31 mouse cellular contexts compared by ENCODE assay signal in genomic region chr14:98651221-98651620, GRCm38 (mm10).
DNase-seq lines count a peak whose midpoint lies in the region; ATAC-seq and TF ChIP-seq lines count a peak whose summit lies in the region.
"Had no signal": no experiment of that assay in that cellular context is flagged by ENCODE, and none has a peak within 500 bp of the region (broad histone marks: within the 10 kb centered on the region; RNA-seq: fewer than 3 reads in every experiment).

No protein-coding gene starts in this region.

- no peak overlapping the region for H3K27ac ChIP-seq in forebrain, embryonic 13.5 days
- H3K27ac ChIP-seq in forebrain, embryonic 15.5 days (replicated peaks) = no peak overlapping the region
- H3K27ac ChIP-seq in hindbrain, postnatal 0 days = no peak overlapping the region
- H3K27ac ChIP-seq in hindbrain, embryonic 13.5 days = no peak overlapping the region
- no peak overlapping the region for H3K27ac ChIP-seq in midbrain, embryonic 11.5 days (ENCODE audit: low read depth, low read length)
- H3K27ac ChIP-seq in midbrain, embryonic 13.5 days = no peak overlapping the region
- H3K27ac ChIP-seq in thymus, adult 2 months (ENCODE audit: control insufficient read depth, insufficient read depth, low read length) = no peak overlapping the region
- H3K27ac ChIP-seq: embryonic facial prominence, embryonic 10.5 days; embryonic facial prominence, embryonic 15.5 days; heart, embryonic 13.5 days; kidney, embryonic 15.5 days; limb, embryonic 13.5 days; stomach, postnatal 0 days had no signal

- H3K9me3 ChIP-seq in forebrain, embryonic 13.5 days (replicated peaks) = no peaks in the 10 kb centered on the region
- H3K9me3 ChIP-seq in forebrain, embryonic 15.5 days = no peaks in the 10 kb centered on the region
- no peaks in the 10 kb centered on the region for H3K9me3 ChIP-seq in hindbrain, postnatal 0 days (ENCODE audit: low read length)
- no peaks in the 10 kb centered on the region for H3K9me3 ChIP-seq in hindbrain, embryonic 13.5 days
- no peaks in the 10 kb centered on the region for H3K9me3 ChIP-seq in midbrain, embryonic 11.5 days (ENCODE audit: control insufficient read depth, low read length)
- H3K9me3 ChIP-seq in midbrain, embryonic 13.5 days = no peaks in the 10 kb centered on the region
- H3K9me3 ChIP-seq: embryonic facial prominence, embryonic 10.5 days; embryonic facial prominence, embryonic 15.5 days; heart, embryonic 13.5 days; kidney, embryonic 15.5 days; limb, embryonic 13.5 days had no signal

- no peaks in the 10 kb centered on the region for H3K27me3 ChIP-seq in forebrain, embryonic 13.5 days
- no peaks in the 10 kb centered on the region for H3K27me3 ChIP-seq in forebrain, embryonic 15.5 days
- H3K27me3 ChIP-seq in hindbrain, postnatal 0 days (ENCODE audit: insufficient read depth, low read length) = no peaks in the 10 kb centered on the region
- H3K27me3 ChIP-seq in hindbrain, embryonic 13.5 days = 0 out of 2 replicates have a peak, but pooled peaks cover 2% of the 10 kb centered on the region
- no peaks in the 10 kb centered on the region for H3K27me3 ChIP-seq in midbrain, embryonic 11.5 days (ENCODE audit: control insufficient read depth, insufficient read depth, low read length)
- no peaks in the 10 kb centered on the region for H3K27me3 ChIP-seq in midbrain, embryonic 13.5 days
- no peaks in the 10 kb centered on the region for H3K27me3 ChIP-seq in thymus, adult 2 months (ENCODE audit: control insufficient read depth, insufficient read depth, low read length)
- H3K27me3 ChIP-seq: CH12.LX; embryonic facial prominence, embryonic 15.5 days; heart, embryonic 13.5 days; kidney, embryonic 15.5 days; limb, embryonic 13.5 days; megakaryocyte, embryonic 14.5 days had no signal

- H3K4me3 ChIP-seq in forebrain, embryonic 13.5 days = no peak overlapping the region
- no peak overlapping the region for H3K4me3 ChIP-seq in forebrain, embryonic 15.5 days
- H3K4me3 ChIP-seq in hindbrain, postnatal 0 days (ENCODE audit: low read length) = no peak overlapping the region
- H3K4me3 ChIP-seq in hindbrain, embryonic 13.5 days = no peak overlapping the region
- H3K4me3 ChIP-seq in midbrain, embryonic 11.5 days (ENCODE audit: low read depth, low read length) = no peak overlapping the region
- H3K4me3 ChIP-seq in midbrain, embryonic 13.5 days (replicated peaks) = no peak overlapping the region
- H3K4me3 ChIP-seq in thymus, adult 2 months (ENCODE audit: control insufficient read depth, insufficient read depth, low read length) = no peak overlapping the region
- H3K4me3 ChIP-seq: embryonic facial prominence, embryonic 10.5 days; embryonic facial prominence, embryonic 15.5 days; heart, embryonic 13.5 days; kidney, embryonic 15.5 days; limb, embryonic 13.5 days; megakaryocyte, embryonic 14.5 days had no signal

- peak; percentile 48 for DNase-seq in hindbrain, postnatal 0 days (ENCODE audit: low spot score)
- peak; percentile 79 for DNase-seq in midbrain, embryonic 11.5 days (ENCODE audit: low spot score, missing footprints)
- DNase-seq in retina, postnatal 1 day = peak; percentile 21
- DNase-seq in thymus, adult 2 months = no peak
- DNase-seq: adrenal gland, adult 2 months; adrenal gland, postnatal 36 days; cerebellum, adult 8-10 months; cerebellum, postnatal 25 days; gastrocnemius, postnatal 10 days; heart, postnatal 10 days; kidney, adult 18-20 months; kidney, postnatal 25 days; lung, postnatal 10 days; right cerebral cortex, adult 18-20 months; right cerebral cortex, postnatal 4 days; thymus, adult 18-20 months; thymus, postnatal 36 days had no signal

- WGBS in forebrain, embryonic 13.5 days = 80% methylated on average over 6 of the region's 6 CpGs
- 74% methylated on average over 6 of the region's 6 CpGs for WGBS in forebrain, embryonic 15.5 days
- WGBS in hindbrain, postnatal 0 days = 66% methylated on average over 6 of the region's 6 CpGs
- WGBS in hindbrain, embryonic 13.5 days = 78% methylated on average over 6 of the region's 6 CpGs
- WGBS in midbrain, embryonic 11.5 days = 81% methylated on average over 6 of the region's 6 CpGs
- WGBS in midbrain, embryonic 13.5 days = 73% methylated on average over 6 of the region's 6 CpGs
- WGBS in thymus, adult 2 months = 95% methylated on average over 6 of the region's 6 CpGs

- no peak overlapping the region for H3K4me2 ChIP-seq in forebrain, embryonic 13.5 days
- H3K4me2 ChIP-seq in forebrain, embryonic 15.5 days (replicated peaks) = no peak overlapping the region
- no peak overlapping the region for H3K4me2 ChIP-seq in hindbrain, postnatal 0 days (ENCODE audit: low read depth, low read length)
- no peak overlapping the region for H3K4me2 ChIP-seq in hindbrain, embryonic 13.5 days
- no peak overlapping the region for H3K4me2 ChIP-seq in midbrain, embryonic 11.5 days
- H3K4me2 ChIP-seq in midbrain, embryonic 13.5 days (replicated peaks) = no peak overlapping the region
- H3K4me2 ChIP-seq: embryonic facial prominence, embryonic 15.5 days; heart, embryonic 13.5 days; kidney, embryonic 15.5 days; limb, embryonic 13.5 days; liver, embryonic 11.5 days had no signal

- ATAC-seq in forebrain, embryonic 13.5 days = 0 out of 2 replicates have a peak, but pooled peaks have one; percentile 30
- no peak for ATAC-seq in forebrain, embryonic 15.5 days (replicated peaks)
- ATAC-seq in hindbrain, postnatal 0 days = no peak
- no peak for ATAC-seq in hindbrain, embryonic 13.5 days (ENCODE audit: low FRiP score)
- ATAC-seq in midbrain, embryonic 11.5 days (ENCODE audit: low FRiP score) = peak; percentile 38; the same call in 1 of the 2 replicates
- no peak for ATAC-seq in midbrain, embryonic 13.5 days
- ATAC-seq: activated CD4-positive, CD25-positive, alpha-beta regulatory T cell, adult 4 months had no signal

- no peak overlapping the region for H3K9ac ChIP-seq in forebrain, embryonic 13.5 days
- H3K9ac ChIP-seq in forebrain, embryonic 15.5 days (replicated peaks) = no peak overlapping the region
- H3K9ac ChIP-seq in hindbrain, postnatal 0 days (replicated peaks; ENCODE audit: low read length) = no peak overlapping the region
- H3K9ac ChIP-seq in hindbrain, embryonic 13.5 days = no peak overlapping the region
- H3K9ac ChIP-seq in midbrain, embryonic 11.5 days (ENCODE audit: low read length) = no peak overlapping the region
- H3K9ac ChIP-seq in midbrain, embryonic 13.5 days (replicated peaks) = no peak overlapping the region
- H3K9ac ChIP-seq: embryonic facial prominence, embryonic 15.5 days; heart, embryonic 13.5 days; kidney, embryonic 15.5 days; limb, embryonic 13.5 days had no signal

- no peaks in the 10 kb centered on the region for H3K36me3 ChIP-seq in forebrain, embryonic 13.5 days (ENCODE audit: poor library complexity, severe bottlenecking)
- H3K36me3 ChIP-seq in forebrain, embryonic 15.5 days = no peaks in the 10 kb centered on the region
- H3K36me3 ChIP-seq in hindbrain, postnatal 0 days (ENCODE audit: insufficient read depth, low read length) = no peaks in the 10 kb centered on the region
- H3K36me3 ChIP-seq in hindbrain, embryonic 13.5 days = no peaks in the 10 kb centered on the region
- H3K36me3 ChIP-seq in midbrain, embryonic 11.5 days (ENCODE audit: control insufficient read depth, insufficient read depth, low read length) = no peaks in the 10 kb centered on the region
- no peaks in the 10 kb centered on the region for H3K36me3 ChIP-seq in midbrain, embryonic 13.5 days
- no peaks in the 10 kb centered on the region for H3K36me3 ChIP-seq in thymus, adult 2 months (ENCODE audit: control insufficient read depth, insufficient read depth, low read length)
- H3K36me3 ChIP-seq: embryonic facial prominence, embryonic 10.5 days; embryonic facial prominence, embryonic 15.5 days; heart, embryonic 13.5 days; kidney, embryonic 15.5 days; limb, embryonic 13.5 days had no signal

- TF ChIP-seq POLR2A in thymus, adult 2 months (IDR thresholded peaks at IDR 0.05; ENCODE audit: control insufficient read depth, extremely low read depth, insufficient read depth, low read length, poor library complexity) = no peak

- peaks cover 5% of the 10 kb centered on the region for H3K4me1 ChIP-seq in forebrain, embryonic 13.5 days
- H3K4me1 ChIP-seq in forebrain, embryonic 15.5 days = no peaks in the 10 kb centered on the region
- no peaks in the 10 kb centered on the region for H3K4me1 ChIP-seq in hindbrain, postnatal 0 days (ENCODE audit: insufficient read depth, low read length)
- H3K4me1 ChIP-seq in hindbrain, embryonic 13.5 days (replicated peaks) = no peaks in the 10 kb centered on the region
- no peaks in the 10 kb centered on the region for H3K4me1 ChIP-seq in midbrain, embryonic 11.5 days (ENCODE audit: control insufficient read depth, insufficient read depth, low read length)
- H3K4me1 ChIP-seq in midbrain, embryonic 13.5 days (replicated peaks) = 0 out of 2 replicates have a peak, but pooled peaks cover 3% of the 10 kb centered on the region
- no peaks in the 10 kb centered on the region for H3K4me1 ChIP-seq in thymus, adult 2 months (replicated peaks; ENCODE audit: control insufficient read depth, insufficient read depth, low read length)
- H3K4me1 ChIP-seq: embryonic facial prominence, embryonic 10.5 days; embryonic facial prominence, embryonic 15.5 days; heart, embryonic 13.5 days; kidney, embryonic 15.5 days; limb, embryonic 13.5 days; megakaryocyte, embryonic 14.5 days had no signal

- TF ChIP-seq CTCF in hindbrain, postnatal 0 days (IDR thresholded peaks at IDR 0.05; ENCODE audit: low read depth) = peak; percentile 45
- no peak for TF ChIP-seq CTCF in thymus, adult 2 months (IDR thresholded peaks at IDR 0.05; ENCODE audit: borderline replicate concordance, control insufficient read depth, extremely low read depth, insufficient read depth, low read length, poor library complexity)

Comparison
In these comparisons a context has a peak if more than half of its experiments do, and no peak if none do; other contexts are left out.
1. ATAC-seq: peak in forebrain, embryonic 13.5 days (single experiment) and midbrain, embryonic 11.5 days (single experiment); none in forebrain, embryonic 15.5 days (single experiment), hindbrain, postnatal 0 days (single experiment), hindbrain, embryonic 13.5 days (single experiment) and midbrain, embryonic 13.5 days (single experiment).